Mouse (Mus musculus) testis, adult 2 months (tissue): Measurements from ENCODE around the gene Acap1.

Experiments used
- CTCF ChIP-seq: fragments of 200-500 bp; IDR thresholded peaks from 2 replicates; pipeline ENCODE4 v1.5.1; 2012; ENCODE audit warnings: low read depth, mild to moderate bottlenecking, inconsistent platforms, low read length, moderate library complexity; ENCODE audit not compliant: control insufficient read depth, insufficient read depth, insufficient replicate concordance
- POLR2A ChIP-seq: fragments of 200-500 bp; IDR thresholded peaks from 2 replicates; pipeline ENCODE4 v1.6.1; 2012; ENCODE audit warnings: low read depth, mild to moderate bottlenecking, inconsistent platforms, low read length, moderate library complexity; ENCODE audit not compliant: control insufficient read depth

- TF ChIP-seq POLR2A = no peak
- TF ChIP-seq CTCF = no peak
These were observed 35.7 kb upstream of the Acap1 start for GRCm38 (mm10) chr11:69930967-69931537.
